Mouse (Mus musculus) bone marrow, adult 2 months (tissue): ENCODE data around the gene Cyp2d10. TPM values are rescaled to one million over a fixed set of nuclear protein-coding genes. Genes with fewer than 3 reads are reported as not detected.

ENCODE experiments used
- H3K27ac ChIP-seq: fragments of 200-500 bp; 2 replicates; pipeline ENCODE4 v1.5.1; 2012; ENCODE audit warnings: low read depth, mild to moderate bottlenecking, control low read depth, inconsistent platforms, low read length; ENCODE audit not compliant: control insufficient read depth, poor library complexity, insufficient read depth
- H3K4me1 ChIP-seq: fragments of 200-500 bp; 2 replicates; pipeline ENCODE4 v1.6.1; 2011; ENCODE audit warnings: low read length; ENCODE audit not compliant: control insufficient read depth, insufficient read depth
- H3K4me3 ChIP-seq: fragments of 200-500 bp; replicated peaks from 2 replicates; pipeline ENCODE3; 2011; ENCODE audit warnings: mild to moderate bottlenecking, low read depth, low read length, control low read depth; ENCODE audit not compliant: control insufficient read depth
- CTCF ChIP-seq: fragments of 200-500 bp; IDR thresholded peaks from 2 replicates; pipeline ENCODE4 v1.5.1; 2011; ENCODE audit warnings: low read length, control low read depth; ENCODE audit not compliant: control insufficient read depth, insufficient read depth
- POLR2A ChIP-seq: fragments of 200-500 bp; IDR thresholded peaks from 2 replicates; pipeline ENCODE4 v1.6.1; 2011; ENCODE audit warnings: low read depth, mild to moderate bottlenecking, control low read depth, low read length, borderline replicate concordance; ENCODE audit not compliant: control insufficient read depth
- WGBS: fragments of 180-500 bp; shearing (Covaris S2); methylation state at CpG from one replicate; pipeline ENCODE4 v1.1.7; 2018; 5-methylcytosine and 5-hydroxymethylcytosine counted together
- polyA plus RNA-seq: library from polyadenylated mRNA; stranded (reverse); fragments of >200 nt; gene quantifications from 2 replicates; pipeline ENCODE4 v1.2.4, GENCODE M21; 2011; ENCODE audit warnings: low replicate concordance; ENCODE audit not compliant: missing spikeins, insufficient read depth, insufficient read length

Gene Cyp2d10
- polyA plus RNA-seq, 1 experiment, result 1.4 TPM

DNA sequence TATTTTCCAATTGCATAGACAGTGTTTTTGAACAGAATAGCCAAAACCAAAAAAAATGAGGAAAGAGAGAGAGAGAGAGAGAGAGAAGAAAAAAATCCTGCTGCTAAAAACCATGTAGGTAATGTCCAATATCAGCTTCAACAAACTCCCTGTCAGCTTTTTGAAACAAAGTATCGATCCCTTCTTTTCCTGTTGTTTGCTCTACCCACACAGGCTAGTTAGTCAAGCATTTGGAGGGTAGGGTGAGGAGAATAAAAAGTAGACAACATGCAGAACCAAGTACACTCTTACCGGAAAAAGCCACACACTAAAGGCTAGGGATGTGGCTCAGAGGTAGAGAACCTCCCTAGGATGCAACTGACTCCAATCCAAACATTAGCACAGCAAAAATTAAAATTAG lies 21.3 kb downstream of the Cyp2d10 start:
- no peak overlapping the region for H3K27ac ChIP-seq
- no peak for TF ChIP-seq POLR2A
- no peak for TF ChIP-seq CTCF
- 76% methylated on average over 2 of the region's 2 CpGs for WGBS
- no peaks in the 10 kb centered on the region; the same call in 1 of the 2 replicates for H3K4me1 ChIP-seq
- H3K4me3 ChIP-seq, result no peak overlapping the region

DNA sequence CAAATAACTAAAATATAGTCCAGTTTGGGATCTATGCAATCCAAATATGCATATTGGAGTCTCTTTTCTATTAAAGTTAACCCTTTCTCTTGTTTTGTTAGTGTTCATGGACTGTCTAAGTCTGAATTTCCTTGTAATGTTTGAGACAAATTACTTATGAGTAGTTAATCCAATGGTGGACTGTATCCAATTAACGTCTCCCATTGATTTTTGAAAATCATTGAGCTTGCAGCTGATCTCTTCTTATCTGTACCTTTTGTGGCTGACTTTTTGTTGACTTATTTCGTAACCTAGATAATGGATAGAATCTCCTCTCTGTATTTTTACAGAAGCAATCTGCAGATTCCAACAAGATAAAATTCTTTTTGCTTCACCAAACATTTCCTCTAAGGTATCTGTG lies 24.6 kb downstream of the Cyp2d10 start:
- Histone ChIP-seq H3K4me3 (no peak overlapping the region), H3K27ac (no peak overlapping the region), H3K4me1 (no peaks in the 10 kb centered on the region; the same call in 1 of the 2 replicates)
- TF ChIP-seq CTCF (no peak), POLR2A (no peak)
- 79% methylated on average over 2 of the region's 2 CpGs for WGBS

DNA sequence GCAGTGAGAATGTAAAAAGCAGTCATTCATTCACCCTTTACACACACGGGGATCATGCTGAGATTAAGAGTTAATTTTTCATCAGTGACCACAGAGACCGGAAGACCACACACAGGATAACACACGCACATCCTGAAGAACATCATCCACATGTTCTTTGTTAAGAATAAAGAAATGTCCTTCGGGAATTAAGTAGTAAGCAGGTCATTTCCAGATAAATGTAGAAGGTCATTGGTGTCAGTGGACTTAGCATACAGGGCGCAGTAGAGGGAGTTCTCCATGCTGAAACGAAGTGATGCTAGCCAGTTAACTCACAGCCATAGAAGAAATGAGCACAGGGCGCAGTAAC lies 26.3 kb downstream of the Cyp2d10 start:
- Histone ChIP-seq H3K27ac (no peak overlapping the region; the same call in 1 of the 2 replicates), H3K4me1 (no peaks in the 10 kb centered on the region; the same call in 1 of the 2 replicates), H3K4me3 (no peak overlapping the region)
- no peak for TF ChIP-seq CTCF
- TF ChIP-seq POLR2A, result no peak
- WGBS, result 49% methylated on average over 7 of the region's 7 CpGs

DNA sequence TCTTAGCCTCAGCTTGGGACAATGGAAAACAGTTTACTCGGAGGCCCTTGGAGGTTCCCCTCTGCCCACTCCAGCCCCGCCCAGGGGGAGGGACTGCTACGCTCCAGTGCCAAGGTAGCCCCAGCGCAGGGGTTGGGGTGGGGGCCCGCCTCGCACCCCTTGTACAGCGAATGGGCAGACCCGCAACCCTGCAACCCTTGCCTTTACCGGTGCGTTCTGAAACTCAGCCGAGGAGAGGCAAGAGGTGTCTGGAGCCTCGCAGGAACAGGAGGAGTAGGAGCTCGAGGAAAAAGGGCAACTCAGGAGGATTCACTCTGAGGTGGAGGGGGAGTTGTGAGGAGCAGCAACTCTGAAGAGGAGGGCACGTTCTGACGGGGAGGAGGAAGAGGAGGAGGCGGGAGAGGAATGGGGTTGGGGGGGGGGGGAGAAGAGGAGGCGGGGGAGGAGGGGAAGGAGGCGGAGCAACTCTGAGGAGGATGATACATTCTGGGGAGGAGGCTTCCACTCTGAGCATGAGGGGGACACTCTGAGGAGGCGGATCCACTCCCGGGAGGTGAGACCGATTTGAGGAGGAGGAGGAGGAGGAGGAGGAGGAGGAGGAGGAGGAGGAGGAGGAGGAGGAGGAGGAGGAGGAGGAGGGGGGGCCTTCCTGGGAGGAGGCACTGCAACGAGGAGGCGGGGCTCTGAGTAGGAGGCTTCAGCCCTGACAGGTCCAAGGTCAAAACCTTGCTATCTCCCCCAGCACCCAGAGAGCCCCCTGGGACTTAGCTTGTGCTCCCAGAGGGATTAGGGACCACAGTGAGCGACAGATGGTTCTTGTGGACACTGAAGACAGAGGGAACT lies 26.9 kb downstream of the Cyp2d10 start, which contains the start of gene Cyp2d22:
TSS of gene Cyp2d22 (minus strand) at position 390 of the 843 bp plus-strand sequence.
- Histone ChIP-seq H3K27ac (peak within 1 kb of the TSS; percentile 72; the same call in 1 of the 2 replicates), H3K4me1 (no peaks in the 10 kb centered on the region; the same call in 1 of the 2 replicates), H3K4me3 (peak within 1 kb of the TSS; percentile 67)
- WGBS, result 5% methylated on average over 18 of the region's 24 CpGs
- TF ChIP-seq POLR2A, result no peak
- no peak for TF ChIP-seq CTCF

DNA sequence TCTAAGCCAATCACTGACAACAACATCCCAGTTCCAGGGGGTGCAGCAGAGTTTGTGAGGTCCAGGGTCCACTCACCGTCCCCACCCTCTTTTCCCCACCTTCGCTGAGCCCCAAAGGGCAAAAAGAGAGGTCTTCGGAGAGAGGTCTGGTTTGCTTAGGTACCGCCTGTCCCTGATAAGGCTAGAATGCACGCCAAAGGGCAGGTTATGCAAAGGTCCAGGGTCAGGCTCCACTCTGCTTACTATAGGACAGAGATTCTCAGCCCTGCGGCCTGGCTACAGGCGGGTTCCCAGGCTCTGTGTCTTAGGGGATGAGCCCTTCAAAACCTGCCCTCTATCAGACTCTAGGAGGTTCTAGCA lies 27.5 kb downstream of the Cyp2d10 start:
- 36% methylated on average over 7 of the region's 7 CpGs for WGBS
- peak overlapping the region; percentile 72; the same call in 1 of the 2 replicates for H3K27ac ChIP-seq

DNA sequence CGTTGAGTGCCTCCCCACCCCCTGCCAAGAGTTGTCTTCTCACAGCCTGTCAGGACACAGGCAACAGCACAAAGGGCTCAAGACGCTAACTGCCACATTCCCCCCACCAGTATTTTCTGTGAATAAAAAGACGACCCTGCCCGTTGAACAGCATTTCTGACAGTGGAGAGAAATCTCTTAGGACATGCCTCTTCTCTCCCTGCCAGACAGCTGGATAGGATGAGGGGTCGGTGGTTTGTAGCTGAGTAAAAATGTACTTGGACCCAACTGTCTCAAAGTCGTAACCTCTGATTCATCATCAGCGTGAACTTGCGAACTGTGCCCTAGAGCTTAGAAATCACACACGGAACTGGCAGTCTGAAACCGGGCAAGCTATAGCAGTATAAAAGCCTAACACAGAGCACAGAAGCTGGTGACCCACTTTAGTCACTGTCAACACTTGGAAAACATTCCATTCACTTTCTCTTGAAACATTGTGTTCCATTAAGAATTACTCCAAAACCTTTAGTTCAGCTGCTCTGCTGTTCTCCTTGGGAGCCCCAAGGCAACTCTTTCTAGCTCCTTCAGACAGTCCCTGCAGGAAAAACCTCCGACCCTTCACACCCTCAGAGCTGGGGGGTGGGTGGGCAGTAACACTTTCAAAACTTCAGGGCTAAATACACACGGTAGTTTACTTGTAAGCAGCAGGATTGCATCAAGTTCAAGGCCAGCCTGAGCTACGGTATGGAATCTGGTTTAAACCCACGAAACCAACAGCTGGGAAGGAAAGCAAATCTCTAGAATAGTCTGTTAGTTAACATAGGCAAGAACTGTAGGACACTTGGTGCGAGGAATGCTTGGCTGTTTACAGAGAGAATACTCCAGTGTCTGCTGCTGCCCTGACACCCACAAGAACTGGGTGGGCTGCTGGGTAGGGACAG lies 28.5 kb downstream of the Cyp2d10 start:
- TF ChIP-seq POLR2A (no peak), CTCF (no peak)
- Histone ChIP-seq H3K27ac (no peak overlapping the region), H3K4me1 (no peaks in the 10 kb centered on the region; the same call in 1 of the 2 replicates), H3K4me3 (no peak overlapping the region)
- WGBS, result 70% methylated on average over 15 of the region's 15 CpGs

More for the DNA sequence above, 27.5 kb downstream of the Cyp2d10 start:
- Histone ChIP-seq H3K4me1 (no peaks in the 10 kb centered on the region; the same call in 1 of the 2 replicates), H3K4me3 (no peak overlapping the region)
- no peak for TF ChIP-seq CTCF
- TF ChIP-seq POLR2A, result no peak

DNA sequence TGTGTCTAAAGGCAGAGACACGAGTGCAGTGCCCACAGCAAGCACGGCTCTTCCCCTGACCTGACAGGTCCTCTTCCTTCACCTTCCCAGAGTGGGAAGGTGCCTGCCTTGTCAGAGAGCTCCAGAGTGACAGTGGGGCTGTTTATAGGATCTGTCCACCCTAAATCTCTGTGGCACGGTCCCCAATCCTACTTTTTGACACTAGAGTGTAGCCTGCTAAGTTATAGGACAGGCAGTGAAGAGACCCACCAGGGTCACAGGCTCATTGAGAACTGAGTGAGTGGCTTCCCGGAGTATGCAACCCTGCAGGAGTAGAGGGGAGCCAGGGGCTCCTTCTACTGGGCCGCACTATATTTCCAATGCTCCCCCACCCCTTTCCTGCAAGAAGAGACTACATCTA lies 29.3 kb downstream of the Cyp2d10 start:
- Histone ChIP-seq H3K4me3 (no peak overlapping the region), H3K4me1 (no peaks in the 10 kb centered on the region; the same call in 1 of the 2 replicates), H3K27ac (no peak overlapping the region)
- WGBS, result 74% methylated on average over 5 of the region's 5 CpGs
- TF ChIP-seq CTCF (no peak), POLR2A (no peak)

DNA sequence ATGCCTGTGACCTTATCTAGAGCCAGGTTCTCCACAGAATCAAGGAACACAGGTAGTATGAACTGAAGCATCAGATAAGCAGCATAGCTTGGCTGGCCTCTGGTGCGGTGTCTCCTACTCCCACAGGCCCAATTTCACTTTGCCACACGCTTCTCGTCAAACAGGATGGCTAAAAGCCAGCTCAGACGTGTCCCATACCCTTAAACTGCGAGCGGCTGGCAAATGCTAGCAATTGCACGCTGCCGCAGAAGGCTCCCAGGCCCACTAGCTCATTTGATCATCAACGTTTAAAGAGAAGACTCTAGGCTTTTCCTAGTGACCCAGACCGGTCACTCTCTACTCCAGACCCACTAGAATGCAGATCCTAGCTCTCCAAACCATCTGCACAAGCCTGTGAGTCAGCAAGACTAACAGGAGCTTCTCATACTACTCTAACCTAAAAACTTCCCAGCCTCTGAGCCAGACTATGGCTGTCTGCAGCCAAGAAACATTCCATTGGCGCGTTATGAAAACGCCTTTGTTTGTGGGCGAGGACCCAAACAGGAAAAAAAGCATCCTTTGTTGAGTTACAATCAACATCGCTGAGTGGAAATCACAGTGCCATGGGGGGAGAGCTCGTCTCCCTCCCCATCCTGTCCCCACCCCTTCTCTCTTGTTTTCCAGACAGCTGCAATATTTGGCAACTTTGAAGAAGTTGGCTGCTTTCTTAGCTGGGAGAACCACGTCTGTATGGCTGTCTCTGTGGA lies 30.4 kb downstream of the Cyp2d10 start:
- whole genome bisulfite sequencing, result 79% methylated on average over 17 of the region's 17 CpGs
- no peak overlapping the region for H3K27ac ChIP-seq
- no peak overlapping the region for H3K4me3 ChIP-seq
- no peak for TF ChIP-seq POLR2A
- no peak for TF ChIP-seq CTCF
- H3K4me1 ChIP-seq, result no peaks in the 10 kb centered on the region; the same call in 1 of the 2 replicates
